Mouse (Mus musculus) G1E (cell line): ENCODE measurements around the gene Col26a1.

ENCODE experiments used
- CTCF ChIP-seq: IDR thresholded peaks from 2 replicates; pipeline ENCODE4 v1.5.1; 2012; ENCODE audit warnings: low read depth, low read length, inconsistent platforms, mixed read lengths
- GATA1 ChIP-seq: IDR thresholded peaks from 2 replicates; pipeline ENCODE4 v1.6.1; 2012; ENCODE audit warnings: borderline replicate concordance, low read length, inconsistent platforms, mixed read lengths

- no peak for TF ChIP-seq CTCF
- no peak for TF ChIP-seq GATA1
Measured at GRCm38 (mm10) chr5:136694976-136695375, 188.0 kb downstream of the Col26a1 start.
